Mouse (Mus musculus) intestine, postnatal 0 days (tissue): Measurements from ENCODE around the gene Adamts2. TPM values are rescaled to one million over a fixed set of nuclear protein-coding genes. Genes with fewer than 3 reads are reported as not detected.

Experiments
- ATAC-seq: fragments of 200-750 bp; cut with Nextera tagmentation; 2 replicates; pipeline ENCODE4 v1.8.0; 2017; ENCODE audit warnings: mild to moderate bottlenecking, moderate TSS enrichment, moderate library complexity
- H3K27ac ChIP-seq: fragments of 300-500 bp; sonication (generic); 2 replicates; pipeline ENCODE4 v1.5.1; 2014; ENCODE audit warnings: mild to moderate bottlenecking, low read depth, low read length, moderate library complexity
- H3K27me3 ChIP-seq: fragments of 300-500 bp; sonication (generic); replicated peaks from 2 replicates; pipeline ENCODE4 v1.6.1; 2014; ENCODE audit warnings: low read length, mixed read lengths; ENCODE audit not compliant: control insufficient read depth, insufficient read depth
- H3K36me3 ChIP-seq: fragments of 300-500 bp; sonication (generic); 2 replicates; pipeline ENCODE4 v1.6.1; 2014; ENCODE audit warnings: mild to moderate bottlenecking, moderate library complexity; ENCODE audit not compliant: control insufficient read depth, insufficient read depth
- H3K4me1 ChIP-seq: fragments of 300-500 bp; sonication (generic); replicated peaks from 2 replicates; pipeline ENCODE4 v1.6.1; 2014; ENCODE audit warnings: antibody characterized with exemption, low read length, mixed read lengths; ENCODE audit not compliant: control insufficient read depth, insufficient read depth
- H3K4me2 ChIP-seq: fragments of 300-500 bp; sonication (generic); replicated peaks from 2 replicates; pipeline ENCODE4 v1.6.1; 2014; ENCODE audit warnings: low read depth, mild to moderate bottlenecking, moderate library complexity
- H3K4me3 ChIP-seq: fragments of 300-500 bp; sonication (generic); 2 replicates; pipeline ENCODE4 v1.5.1; 2014; ENCODE audit warnings: low read depth, low read length
- H3K9ac ChIP-seq: fragments of 300-500 bp; sonication (generic); 2 replicates; pipeline ENCODE4 v1.6.1; 2014; ENCODE audit warnings: mild to moderate bottlenecking, low read depth, low read length
- H3K9me3 ChIP-seq: fragments of 300-500 bp; sonication (generic); 2 replicates; pipeline ENCODE4 v1.6.1; 2016; ENCODE audit warnings: mixed run types; ENCODE audit not compliant: control insufficient read depth
- CTCF ChIP-seq: sonication (generic); IDR thresholded peaks from 2 replicates; pipeline ENCODE4 v1.5.1; 2016; ENCODE audit warnings: low read depth, mild to moderate bottlenecking, control low read depth, antibody characterized with exemption, moderate library complexity
- whole genome bisulfite sequencing: fragments of 180-500 bp; shearing (Covaris S2); extraction: QIAGEN DNeasy Blood & Tissue Kit; methylation state at CpG from one replicate; pipeline ENCODE4 v1.1.7; 2014; 5-methylcytosine and 5-hydroxymethylcytosine counted together
- polyA plus RNA-seq: library from polyadenylated mRNA; unstranded; fragments of >200 nt; fragmentation: Nextera tagmentation; extraction: Ambion mirVana; gene quantifications from 2 replicates; pipeline ENCODE4 v1.2.1, GENCODE M21; 2015

The Adamts2 gene
- polyA plus RNA-seq, 1 experiment from 2014 or later, result 4.6 TPM

DNA sequence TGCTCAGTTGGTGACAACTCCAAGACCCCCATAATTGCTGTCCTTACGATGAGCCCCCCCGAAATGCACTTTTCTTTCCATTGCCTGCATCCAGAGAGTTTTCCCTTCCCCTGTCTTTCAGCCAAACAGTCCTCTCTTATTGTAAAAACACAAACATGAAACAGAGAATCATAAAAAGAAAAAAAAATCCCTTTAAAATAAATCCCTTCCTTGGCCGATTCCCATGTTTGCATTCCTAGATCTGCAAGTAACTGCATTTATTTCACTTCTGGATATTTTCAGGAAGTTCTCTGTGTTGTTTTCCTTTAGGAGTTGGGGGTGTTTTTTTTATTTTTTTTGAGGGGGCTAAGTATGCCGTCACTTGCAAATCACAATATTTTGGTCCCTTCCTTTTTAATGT is 19.0 kb downstream of the Adamts2 start:
- ATAC-seq, result no peak
- H3K4me1 ChIP-seq, result 0 out of 2 replicates have a peak, but pooled peaks cover 4% of the 10 kb centered on the region
- TF ChIP-seq CTCF, result no peak
- H3K27me3 ChIP-seq, result no peaks in the 10 kb centered on the region
- WGBS, result 63% methylated on average over 4 of the region's 4 CpGs
- no peak overlapping the region for H3K27ac ChIP-seq
- no peak overlapping the region for H3K4me2 ChIP-seq
- H3K9ac ChIP-seq, result no peak overlapping the region
- H3K36me3 ChIP-seq, result no peaks in the 10 kb centered on the region
- H3K4me3 ChIP-seq, result no peak overlapping the region
- no peaks in the 10 kb centered on the region for H3K9me3 ChIP-seq

DNA sequence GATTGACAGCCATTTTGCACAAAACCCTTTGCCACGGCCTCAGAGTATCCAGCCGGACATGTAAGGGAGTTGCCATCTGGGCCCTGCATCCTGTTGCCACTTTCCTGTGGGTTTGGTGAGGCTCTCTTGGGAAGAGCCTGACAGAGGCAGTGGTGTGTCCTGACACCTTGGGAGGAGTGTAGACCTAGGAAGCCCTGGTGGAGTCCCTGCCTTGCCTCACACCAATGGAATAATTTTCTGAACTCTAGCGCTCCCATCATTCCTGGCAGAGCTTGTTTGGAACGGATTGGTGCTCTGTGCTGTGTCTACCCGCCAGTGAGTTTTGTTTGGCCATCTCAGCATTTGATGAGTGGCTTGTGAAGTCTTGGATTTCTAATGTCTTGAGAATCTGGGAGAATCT is 19.5 kb downstream of the Adamts2 start:
- 58% methylated on average over 5 of the region's 5 CpGs for WGBS

DNA sequence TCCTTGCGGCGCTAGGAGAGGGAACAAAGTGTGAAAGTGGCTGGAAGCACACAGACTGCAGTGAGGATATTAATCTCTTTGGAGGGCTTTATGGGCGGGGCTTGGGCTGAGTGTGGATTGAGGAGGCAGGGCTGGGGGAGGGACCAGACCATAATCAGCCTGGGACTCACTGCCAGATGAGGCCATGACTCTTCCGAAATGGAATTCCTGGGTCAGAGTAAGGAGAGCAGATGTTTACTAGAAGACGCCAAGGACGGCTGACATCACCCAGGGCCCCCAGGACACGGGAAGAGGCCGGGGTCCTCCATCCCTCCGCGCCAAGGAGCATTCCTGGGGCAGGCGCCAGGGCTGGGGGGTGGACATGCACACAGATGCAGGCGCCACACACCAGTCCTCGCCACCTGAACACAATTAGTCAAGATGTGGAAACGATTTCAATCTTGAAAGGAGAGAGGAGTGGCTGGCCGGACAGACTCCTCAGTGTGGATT is 20.4 kb downstream of the Adamts2 start:
- Histone ChIP-seq H3K4me3 (no peak overlapping the region), H3K27ac (peak overlapping the region; percentile 41), H3K4me2 (peak overlapping the region; percentile 49), H3K9me3 (no peaks in the 10 kb centered on the region), H3K36me3 (no peaks in the 10 kb centered on the region), H3K4me1 (0 out of 2 replicates have a peak, but pooled peaks cover 4% of the 10 kb centered on the region), H3K27me3 (no peaks in the 10 kb centered on the region), H3K9ac (no peak overlapping the region)
- WGBS, result 29% methylated on average over 15 of the region's 15 CpGs
- TF ChIP-seq CTCF, result no peak
- ATAC-seq, result peak; percentile 65; the same call in 1 of the 2 replicates

More for the DNA sequence above, 19.5 kb downstream of the Adamts2 start:
- H3K4me2 ChIP-seq, result no peak overlapping the region
- H3K4me3 ChIP-seq, result no peak overlapping the region
- ATAC-seq, result no peak
- no peak for TF ChIP-seq CTCF
- 0 out of 2 replicates have a peak, but pooled peaks cover 4% of the 10 kb centered on the region for H3K4me1 ChIP-seq
- H3K9ac ChIP-seq, result no peak overlapping the region
- no peaks in the 10 kb centered on the region for H3K27me3 ChIP-seq
- H3K9me3 ChIP-seq, result no peaks in the 10 kb centered on the region
- no peaks in the 10 kb centered on the region for H3K36me3 ChIP-seq
- no peak overlapping the region for H3K27ac ChIP-seq

DNA sequence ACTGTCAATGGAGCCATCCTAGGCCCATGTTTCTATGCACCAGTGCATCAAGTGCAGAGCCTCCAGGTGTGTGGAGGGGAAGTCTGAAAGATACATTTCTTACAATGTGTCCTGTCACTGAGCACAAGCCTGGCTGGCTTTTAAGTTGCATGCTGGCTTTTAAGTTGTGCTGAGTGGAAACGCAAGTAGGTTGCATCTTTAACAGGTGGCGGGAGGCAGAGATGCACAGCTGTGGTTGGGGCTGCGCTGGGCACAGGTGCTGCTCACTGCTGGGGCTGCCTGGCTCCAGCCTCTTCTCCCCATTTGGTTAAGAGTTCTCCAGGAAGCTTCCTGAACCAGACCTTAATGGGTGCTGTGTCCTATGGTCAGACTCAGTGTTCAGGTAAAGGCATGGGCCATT is 21.9 kb downstream of the Adamts2 start:
- WGBS, result 94% methylated on average over 3 of the region's 3 CpGs
- no peaks in the 10 kb centered on the region for H3K27me3 ChIP-seq
- H3K9me3 ChIP-seq, result no peaks in the 10 kb centered on the region
- no peak overlapping the region for H3K4me2 ChIP-seq
- H3K4me1 ChIP-seq, result 0 out of 2 replicates have a peak, but pooled peaks cover 4% of the 10 kb centered on the region
- H3K36me3 ChIP-seq, result no peaks in the 10 kb centered on the region
- no peak for TF ChIP-seq CTCF
- no peak for ATAC-seq
- H3K27ac ChIP-seq, result no peak overlapping the region
- H3K4me3 ChIP-seq, result no peak overlapping the region
- no peak overlapping the region for H3K9ac ChIP-seq

DNA sequence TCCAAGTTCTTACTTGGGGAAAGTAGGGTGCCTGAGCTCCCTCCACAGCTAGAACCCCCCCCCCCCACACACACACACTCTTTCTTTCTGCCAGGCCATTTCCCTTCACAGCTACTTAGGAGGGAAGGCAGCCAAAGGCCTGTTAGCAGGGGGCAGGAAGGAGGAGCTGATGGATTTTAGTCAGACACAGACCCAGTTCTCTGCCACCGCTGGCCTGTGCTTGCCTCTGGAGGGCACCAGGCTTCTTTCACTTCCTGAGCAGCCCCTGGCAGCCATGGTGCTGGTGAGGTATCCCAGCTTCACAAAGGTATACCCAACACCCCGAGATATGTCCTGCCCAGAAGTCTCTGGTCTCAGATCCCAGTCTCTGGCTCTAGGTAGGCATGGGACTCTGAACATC is 22.4 kb downstream of the Adamts2 start:
- no peak overlapping the region for H3K4me3 ChIP-seq
- no peak for ATAC-seq
- peak; percentile 38 for TF ChIP-seq CTCF
- no peaks in the 10 kb centered on the region for H3K36me3 ChIP-seq
- no peak overlapping the region for H3K27ac ChIP-seq
- 55% methylated on average over 2 of the region's 2 CpGs for WGBS
- H3K9ac ChIP-seq, result no peak overlapping the region
- no peaks in the 10 kb centered on the region for H3K27me3 ChIP-seq
- no peak overlapping the region for H3K4me2 ChIP-seq
- 0 out of 2 replicates have a peak, but pooled peaks cover 4% of the 10 kb centered on the region for H3K4me1 ChIP-seq
- H3K9me3 ChIP-seq, result no peaks in the 10 kb centered on the region

DNA sequence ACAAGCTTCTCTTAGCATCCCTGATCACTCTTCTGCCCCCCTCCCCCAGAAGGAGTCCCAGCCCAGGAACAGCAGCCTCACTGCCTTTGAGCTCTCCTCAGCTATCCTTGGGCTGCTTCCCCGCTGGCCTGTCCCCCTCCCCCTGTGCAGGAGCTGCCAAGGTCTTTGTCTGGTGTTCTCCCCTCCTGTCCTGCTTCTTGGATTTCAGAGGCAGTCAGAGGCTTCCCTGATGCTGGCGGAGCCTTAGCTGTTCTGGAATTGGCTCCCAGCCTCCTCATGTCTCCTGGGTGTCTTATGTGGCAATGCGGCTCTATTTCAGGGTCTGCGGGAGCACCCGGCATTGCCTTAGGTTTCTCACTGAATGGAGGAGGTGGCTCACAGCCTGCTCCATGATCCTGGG is 22.8 kb downstream of the Adamts2 start:
- H3K4me2 ChIP-seq, result no peak overlapping the region
- H3K36me3 ChIP-seq, result no peaks in the 10 kb centered on the region
- H3K4me3 ChIP-seq, result no peak overlapping the region
- H3K4me1 ChIP-seq, result 0 out of 2 replicates have a peak, but pooled peaks cover 4% of the 10 kb centered on the region
- H3K27ac ChIP-seq, result no peak overlapping the region
- H3K9me3 ChIP-seq, result no peaks in the 10 kb centered on the region
- ATAC-seq, result no peak
- no peak for TF ChIP-seq CTCF
- H3K9ac ChIP-seq, result no peak overlapping the region
- H3K27me3 ChIP-seq, result no peaks in the 10 kb centered on the region
- 70% methylated on average over 5 of the region's 5 CpGs for WGBS

DNA sequence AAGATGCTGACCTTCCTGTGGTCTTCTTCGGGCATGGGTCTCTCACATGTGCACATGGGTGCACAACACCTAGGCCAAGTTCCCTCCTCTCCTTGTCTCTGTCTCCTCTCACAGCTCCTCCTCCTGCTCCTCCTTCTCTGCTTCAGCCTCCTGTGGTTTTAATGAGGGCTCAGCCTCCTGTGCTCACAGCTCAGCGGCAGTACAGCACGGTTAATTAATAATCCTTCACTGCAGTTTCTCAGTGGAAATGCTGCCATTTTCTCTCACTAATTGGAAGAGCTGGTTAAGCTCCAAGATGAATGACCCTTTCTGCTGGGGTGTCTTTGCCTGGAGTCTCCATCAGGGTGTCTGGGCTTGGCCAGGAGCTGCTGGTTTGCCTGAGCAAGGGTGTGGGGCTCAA is 27.0 kb downstream of the Adamts2 start:
- no peak for ATAC-seq
- Histone ChIP-seq H3K9ac (no peak overlapping the region), H3K9me3 (no peaks in the 10 kb centered on the region)

More for the DNA sequence above, 27.0 kb downstream of the Adamts2 start:
- H3K4me3 ChIP-seq, result no peak overlapping the region
- H3K27ac ChIP-seq, result no peak overlapping the region
- no peak for TF ChIP-seq CTCF
- H3K27me3 ChIP-seq, result no peaks in the 10 kb centered on the region
- H3K4me2 ChIP-seq, result no peak overlapping the region
- 37% methylated on average over 3 of the region's 3 CpGs for WGBS
- no peaks in the 10 kb centered on the region for H3K36me3 ChIP-seq
- no peaks in the 10 kb centered on the region for H3K4me1 ChIP-seq
